Mouse (Mus musculus) G1E (cell line): ENCODE measurements around the gene Arpc3.

ENCODE experiments used
- CTCF ChIP-seq: IDR thresholded peaks from 2 replicates; pipeline ENCODE4 v1.5.1; 2012; ENCODE audit warnings: low read depth, low read length, inconsistent platforms, mixed read lengths
- GATA1 ChIP-seq: IDR thresholded peaks from 2 replicates; pipeline ENCODE4 v1.6.1; 2012; ENCODE audit warnings: borderline replicate concordance, low read length, inconsistent platforms, mixed read lengths
- TAL1 ChIP-seq: conservative IDR thresholded peaks from 2 replicates; pipeline ENCODE4 v1.6.1; 2012; ENCODE audit warnings: low read depth, low read length, inconsistent platforms, mixed read lengths

DNA sequence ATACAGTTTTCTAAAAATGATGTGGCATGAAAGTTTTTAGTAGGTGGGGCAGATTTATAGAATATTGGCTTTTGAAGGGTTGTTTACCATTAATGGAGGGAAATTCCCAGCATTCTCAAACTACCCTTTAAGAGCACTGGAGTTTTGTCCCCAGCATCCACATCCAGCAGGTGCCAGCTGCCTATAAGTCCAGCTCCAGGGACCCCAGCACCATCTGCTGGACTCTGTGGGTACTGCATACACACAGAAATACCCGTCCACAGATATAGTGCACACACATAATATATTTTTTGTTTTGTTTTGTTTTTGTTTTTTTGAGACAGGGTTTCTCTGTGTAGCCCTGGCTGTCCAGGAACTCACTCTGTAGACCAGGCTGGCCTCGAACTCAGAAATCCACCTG lies 2.2 kb downstream of the Arpc3 start:
- TF ChIP-seq CTCF (peak; percentile 69), GATA1 (no peak), TAL1 (no peak)
